Mouse (Mus musculus) testis, adult 2 months (tissue): Measurements from ENCODE around the gene Prkra.

Source experiments
- CTCF ChIP-seq: fragments of 200-500 bp; IDR thresholded peaks from 2 replicates; pipeline ENCODE4 v1.5.1; 2012; ENCODE audit warnings: low read depth, mild to moderate bottlenecking, inconsistent platforms, low read length, moderate library complexity; ENCODE audit not compliant: control insufficient read depth, insufficient read depth, insufficient replicate concordance
- POLR2A ChIP-seq: fragments of 200-500 bp; IDR thresholded peaks from 2 replicates; pipeline ENCODE4 v1.6.1; 2012; ENCODE audit warnings: low read depth, mild to moderate bottlenecking, inconsistent platforms, low read length, moderate library complexity; ENCODE audit not compliant: control insufficient read depth

GRCm38 (mm10) chr2:76621724-76622123, 26.1 kb downstream of the Prkra start:
- no peak for TF ChIP-seq CTCF
- TF ChIP-seq POLR2A: no peak
